Mouse (Mus musculus): ENCODE measurements around the gene Mical1.

DNA sequence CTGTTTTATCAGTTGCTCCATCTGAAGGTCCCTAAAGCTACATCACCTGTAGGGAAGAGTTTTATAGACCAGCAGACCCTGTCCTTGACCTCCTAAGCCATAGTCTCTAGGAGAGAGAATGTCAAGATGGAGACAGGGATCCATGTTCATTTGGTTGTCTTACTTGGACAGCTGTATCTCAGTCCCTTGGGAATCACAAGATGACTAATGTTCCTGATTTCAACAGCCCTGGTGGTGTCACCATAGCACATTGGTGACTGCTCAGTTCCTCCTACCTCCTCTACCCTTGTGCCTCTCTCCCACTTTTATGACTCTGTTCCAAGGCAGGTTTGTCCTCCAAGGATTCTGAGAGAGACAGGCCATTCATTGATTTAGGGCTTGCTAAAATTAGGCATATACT lies 38.8 kb downstream of the Mical1 start:
- no peak for TF ChIP-seq HCFC1 (IDR thresholded peaks at IDR 0.05; ENCODE audit: borderline replicate concordance, insufficient read depth, low read length)
- no peak for TF ChIP-seq CHD2 (IDR thresholded peaks at IDR 0.05; ENCODE audit: low read depth, low read length)
- no peak for TF ChIP-seq MAFK (IDR thresholded peaks at IDR 0.05; ENCODE audit: insufficient read depth, low read depth, low read length)
- no peak for TF ChIP-seq ZNF384 (IDR thresholded peaks at IDR 0.05; ENCODE audit: low read depth, low read length)
